Mouse (Mus musculus): Measurements from ENCODE around the gene Trim71. TPM values are rescaled to one million over a fixed set of nuclear protein-coding genes. Genes with fewer than 3 reads are reported as not detected.

Gene Trim71
- polyA plus RNA-seq, 1 experiment from 2014 or later, result 0.16 TPM

DNA sequence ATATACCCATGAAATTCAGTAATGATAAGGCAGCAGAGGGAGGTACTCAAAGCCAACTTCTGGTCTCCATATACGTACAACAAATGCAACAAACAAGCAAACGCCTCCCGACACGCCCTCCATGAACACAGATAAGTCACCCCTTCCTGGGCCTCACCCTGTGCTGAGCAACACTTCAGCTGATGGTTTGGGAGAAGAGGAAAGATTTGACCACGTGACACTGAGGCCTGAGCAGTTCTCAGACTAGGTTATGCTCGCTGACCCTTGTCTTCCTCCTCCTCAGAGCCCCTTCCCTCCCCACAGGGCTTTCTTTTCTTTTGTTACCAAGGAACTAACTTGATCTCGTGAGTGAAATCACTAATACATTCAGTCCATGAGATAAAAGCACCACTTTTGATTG lies 97.3 kb downstream of the Trim71 start:
- Histone ChIP-seq H3K4me3 (replicated peaks; ENCODE audit: low read depth, low read length) (no peak overlapping the region), H3K27ac (replicated peaks; ENCODE audit: low read depth, low read length) (no peak overlapping the region), H3K27me3 (ENCODE audit: control insufficient read depth, insufficient read depth, low read length) (no peaks in the 10 kb centered on the region), H3K9me3 (ENCODE audit: control insufficient read depth, low read length) (no peaks in the 10 kb centered on the region), H3K4me1 (ENCODE audit: control insufficient read depth, insufficient read depth, low read length) (no peaks in the 10 kb centered on the region), H3K36me3 (ENCODE audit: control insufficient read depth, insufficient read depth, low read length) (peaks cover 15% of the 10 kb centered on the region; the same call in 1 of the 2 replicates), H3K4me2 (ENCODE audit: low read length) (no peak overlapping the region), H3K9ac (replicated peaks; ENCODE audit: low read length) (no peak overlapping the region)
- 56% methylated on average over 7 of the region's 7 CpGs for WGBS
- ATAC-seq (ENCODE audit: low FRiP score, low TSS enrichment), result no peak
- DNase-seq, result no peak

DNA sequence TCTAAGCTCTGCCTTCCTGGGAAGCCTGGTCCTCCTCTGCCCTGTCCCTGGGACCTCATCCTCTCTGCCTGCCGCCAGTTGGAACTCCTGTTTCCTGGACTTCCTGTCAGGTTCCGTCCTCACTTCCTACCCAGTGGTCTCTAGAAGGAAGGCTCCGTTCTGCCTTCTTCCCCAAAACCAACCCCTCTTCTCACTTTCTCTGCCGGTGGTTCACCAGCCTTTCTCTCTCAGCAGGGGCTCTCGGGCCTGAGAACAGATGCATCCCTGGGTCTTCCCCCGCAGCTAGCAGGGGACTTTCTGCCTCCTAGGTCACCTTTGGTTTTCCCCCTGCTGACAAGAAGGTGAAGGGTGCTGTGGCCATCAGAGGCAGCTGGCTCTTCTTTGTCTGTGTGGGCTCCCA lies 98.7 kb downstream of the Trim71 start:
- peaks cover 22% of the 10 kb centered on the region for H3K36me3 ChIP-seq (ENCODE audit: control insufficient read depth, insufficient read depth, low read length)
- no peaks in the 10 kb centered on the region for H3K4me1 ChIP-seq (ENCODE audit: control insufficient read depth, insufficient read depth, low read length)
- DNase-seq, result no peak
- no peaks in the 10 kb centered on the region for H3K27me3 ChIP-seq (ENCODE audit: control insufficient read depth, insufficient read depth, low read length)
- H3K4me3 ChIP-seq (replicated peaks; ENCODE audit: low read depth, low read length), result no peak overlapping the region
- H3K9ac ChIP-seq (replicated peaks; ENCODE audit: low read length), result no peak overlapping the region
- no peak overlapping the region for H3K4me2 ChIP-seq (ENCODE audit: low read length)
- no peak overlapping the region for H3K27ac ChIP-seq (replicated peaks; ENCODE audit: low read depth, low read length)
- H3K9me3 ChIP-seq (ENCODE audit: control insufficient read depth, low read length), result no peaks in the 10 kb centered on the region
- 90% methylated on average over 6 of the region's 6 CpGs for WGBS
- ATAC-seq (ENCODE audit: low FRiP score, low TSS enrichment), result no peak

DNA sequence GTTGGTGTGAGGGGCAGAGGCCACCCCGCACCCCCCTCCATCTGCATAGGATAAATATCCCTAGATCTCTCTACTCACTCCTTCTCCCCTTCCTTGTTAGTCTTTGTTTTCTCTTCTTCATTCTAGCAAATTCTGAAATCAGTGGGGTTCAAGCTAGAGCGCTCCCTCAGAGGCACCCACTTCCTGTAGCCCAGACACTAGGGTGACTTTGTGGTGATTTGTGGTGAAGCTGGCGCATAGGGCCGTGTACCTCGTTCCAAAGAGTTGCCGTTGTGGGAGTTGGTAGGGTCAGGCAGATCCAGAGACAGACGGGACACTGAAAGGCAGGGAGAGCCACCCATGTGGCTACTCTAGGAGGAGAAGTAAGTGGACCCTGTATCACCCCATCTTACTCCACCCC lies 101.6 kb downstream of the Trim71 start:
- no peak overlapping the region for H3K9ac ChIP-seq (replicated peaks; ENCODE audit: low read length)
- ATAC-seq (ENCODE audit: low FRiP score, low TSS enrichment), result no peak
- peaks cover 29% of the 10 kb centered on the region for H3K36me3 ChIP-seq (ENCODE audit: control insufficient read depth, insufficient read depth, low read length)
- H3K4me1 ChIP-seq (ENCODE audit: control insufficient read depth, insufficient read depth, low read length), result no peaks in the 10 kb centered on the region
- no peaks in the 10 kb centered on the region for H3K27me3 ChIP-seq (ENCODE audit: control insufficient read depth, insufficient read depth, low read length)
- DNase-seq, result no peak
- no peaks in the 10 kb centered on the region for H3K9me3 ChIP-seq (ENCODE audit: control insufficient read depth, low read length)
- H3K27ac ChIP-seq (replicated peaks; ENCODE audit: low read depth, low read length), result no peak overlapping the region
- H3K4me3 ChIP-seq (replicated peaks; ENCODE audit: low read depth, low read length), result no peak overlapping the region
- WGBS, result 93% methylated on average over 7 of the region's 7 CpGs
- H3K4me2 ChIP-seq (ENCODE audit: low read length), result no peak overlapping the region

DNA sequence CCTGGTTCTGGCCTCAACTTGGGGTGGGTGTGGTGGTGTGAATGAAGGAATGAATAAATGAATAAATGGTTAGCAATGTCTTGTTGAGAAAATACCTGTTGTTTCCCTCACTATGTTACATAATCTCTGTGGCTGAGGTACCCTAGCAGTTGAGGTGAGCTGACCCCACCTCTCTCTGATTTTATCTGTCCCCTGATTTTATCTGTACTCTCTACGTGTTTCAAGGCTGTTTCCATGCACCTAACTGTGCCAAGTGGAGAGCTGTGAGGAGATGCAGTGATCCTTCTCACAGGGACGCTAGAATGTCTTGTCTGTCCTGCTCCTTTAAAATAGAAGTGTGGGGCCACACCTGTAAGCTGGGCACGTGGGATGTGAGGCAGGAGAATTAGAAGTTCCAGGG lies 105.7 kb downstream of the Trim71 start:
- H3K4me2 ChIP-seq (ENCODE audit: low read length), result no peak overlapping the region
- WGBS, result 93% methylated on average over 3 of the region's 3 CpGs
- DNase-seq, result no peak
- no peak overlapping the region for H3K9ac ChIP-seq (replicated peaks; ENCODE audit: low read length)
- no peak overlapping the region for H3K4me3 ChIP-seq (replicated peaks; ENCODE audit: low read depth, low read length)
- H3K9me3 ChIP-seq (ENCODE audit: control insufficient read depth, low read length), result no peaks in the 10 kb centered on the region
- H3K36me3 ChIP-seq (ENCODE audit: control insufficient read depth, insufficient read depth, low read length), result peaks cover 24% of the 10 kb centered on the region
- H3K27ac ChIP-seq (replicated peaks; ENCODE audit: low read depth, low read length), result no peak overlapping the region
- no peak for ATAC-seq (ENCODE audit: low FRiP score, low TSS enrichment)
- H3K27me3 ChIP-seq (ENCODE audit: control insufficient read depth, insufficient read depth, low read length), result no peaks in the 10 kb centered on the region
- no peaks in the 10 kb centered on the region for H3K4me1 ChIP-seq (ENCODE audit: control insufficient read depth, insufficient read depth, low read length)

Other genes with a start within 250 kb of the Trim71 start
- gene Bcl2a1c, start 234.2 kb downstream of the Trim71 start, polyA plus RNA-seq (2014; fragmentation: Nextera tagmentation; extraction: Ambion mirVana), result not detected in 2 replicates
- gene Crtap, start 173.7 kb downstream of the Trim71 start, polyA plus RNA-seq (2014; fragmentation: Nextera tagmentation; extraction: Ambion mirVana), result 10.7 and 23.8 TPM in 2 replicates
- 22.9 and 27.9 TPM in 2 replicates for gene Glb1, start 163.3 kb downstream of the Trim71 start, polyA plus RNA-seq (2014; fragmentation: Nextera tagmentation; extraction: Ambion mirVana)
- 3.5 and 4.1 TPM in 2 replicates for gene Tmppe, start 163.3 kb downstream of the Trim71 start, polyA plus RNA-seq (2014; fragmentation: Nextera tagmentation; extraction: Ambion mirVana)
- not detected in 2 replicates for gene Ccr4, start 59.5 kb downstream of the Trim71 start, polyA plus RNA-seq (2014; fragmentation: Nextera tagmentation; extraction: Ambion mirVana)
- gene C130032M10Rik, start 48.7 kb downstream of the Trim71 start, polyA plus RNA-seq (2014; fragmentation: Nextera tagmentation; extraction: Ambion mirVana), result not detected in 2 replicates
- gene Cnot10, start 75.8 kb upstream of the Trim71 start, polyA plus RNA-seq (2014; fragmentation: Nextera tagmentation; extraction: Ambion mirVana), result 44.0 and 56.7 TPM in 2 replicates
- gene Dync1li1, start 124.4 kb upstream of the Trim71 start, polyA plus RNA-seq (2014; fragmentation: Nextera tagmentation; extraction: Ambion mirVana), result 106 and 107 TPM in 2 replicates
- gene Cmtm6, start 166.7 kb upstream of the Trim71 start, polyA plus RNA-seq (2014; fragmentation: Nextera tagmentation; extraction: Ambion mirVana), result 13.8 and 19.2 TPM in 2 replicates
- gene Cmtm7, start 217.5 kb upstream of the Trim71 start, polyA plus RNA-seq (2014; fragmentation: Nextera tagmentation; extraction: Ambion mirVana), result 4.9 and 14.4 TPM in 2 replicates

Measured in midbrain, embryonic 14.5 days (tissue).